Mouse (Mus musculus): Measurements from ENCODE around the gene Tpcn2. TPM values are rescaled to one million over a fixed set of nuclear protein-coding genes. Genes with fewer than 3 reads are reported as not detected.

Tpcn2 gene
- total RNA-seq, 2 experiments from 2014 or later: 1.7 to 1.9 TPM

- intact Hi-C loops (cut with DNase I): no loop called here
- no peak for DNase-seq
Measured at GRCm38 (mm10) chr7:145176750-145177589, 106.8 kb downstream of the Tpcn2 start.

DNA sequence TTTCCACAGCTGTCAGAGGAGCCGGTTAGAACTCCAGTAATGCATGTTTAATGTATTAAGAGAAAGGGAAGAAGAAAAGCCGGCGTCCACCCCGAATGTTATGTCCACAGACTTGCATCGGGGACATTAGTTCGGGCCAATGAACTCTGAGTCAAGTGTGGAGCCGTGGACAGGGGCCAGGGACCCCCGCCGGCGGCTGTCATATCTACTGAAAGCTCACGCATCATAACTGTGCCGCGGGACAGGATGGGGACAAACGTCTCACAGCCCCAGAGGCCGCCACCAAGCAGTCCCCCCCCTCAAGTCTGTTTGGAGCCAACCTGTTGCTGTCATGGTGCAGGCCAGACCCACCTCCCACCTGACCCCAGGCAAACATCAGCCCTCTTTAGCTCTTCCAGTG, 110.2 kb downstream of the Tpcn2 start:
- intact Hi-C loops (cut with DNase I): no loop called here
- DNase-seq: no peak

- DNase-seq: no peak
- intact Hi-C loops (cut with DNase I): no loop called here
Measured at GRCm38 (mm10) chr7:145173116-145173515, 110.7 kb downstream of the Tpcn2 start.

DNA sequence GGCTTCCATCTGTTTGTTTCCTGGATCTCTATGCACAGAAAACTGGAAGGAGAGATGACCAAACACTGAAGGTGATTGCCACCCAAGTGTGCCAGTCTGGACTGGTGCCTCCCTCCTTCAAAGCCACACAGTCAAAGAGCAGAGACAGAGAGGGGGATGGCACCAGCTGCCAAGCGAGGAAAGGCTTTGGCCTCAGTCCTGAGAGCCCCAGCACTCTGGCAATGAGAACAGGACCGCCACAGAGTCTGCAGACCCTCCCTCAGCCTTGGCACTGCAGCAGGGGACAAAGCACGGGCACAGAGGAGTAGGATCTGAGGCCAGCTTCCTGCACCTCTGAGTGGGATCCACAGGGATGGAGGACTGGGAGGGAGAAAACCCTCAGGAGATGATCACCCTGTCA, 114.1 kb downstream of the Tpcn2 start:
- DNase-seq: no peak
- intact Hi-C loops (cut with DNase I): no loop called here

- intact Hi-C loops (cut with DNase I): no loop called here
- no peak for DNase-seq
Measured at GRCm38 (mm10) chr7:145159283-145160240, 124.2 kb downstream of the Tpcn2 start.

DNA sequence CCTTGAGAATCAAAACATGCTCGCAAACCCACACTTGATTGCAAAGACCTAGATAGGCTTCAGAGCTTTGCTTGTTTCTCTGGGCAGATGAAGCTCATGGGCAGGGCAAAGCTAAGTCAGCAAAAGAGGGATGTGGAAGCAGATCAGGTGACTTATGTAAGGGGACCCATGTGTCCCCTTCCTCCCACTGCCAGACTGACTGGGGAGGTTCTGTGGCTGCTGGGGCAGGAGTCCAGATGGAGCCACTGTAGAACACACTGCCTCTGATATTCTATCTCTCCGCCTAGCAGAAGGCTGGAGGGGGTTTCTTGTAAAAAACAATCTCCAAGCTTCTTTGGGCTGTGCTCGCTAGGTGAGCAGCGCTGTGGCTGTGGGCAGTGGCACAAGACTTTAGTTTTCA, 128.1 kb downstream of the Tpcn2 start:
- intact Hi-C loops (cut with DNase I): no loop called here
- DNase-seq: no peak

GRCm38 (mm10) chr7:145154066-145154465, 129.7 kb downstream of the Tpcn2 start:
- no peak for DNase-seq

DNA sequence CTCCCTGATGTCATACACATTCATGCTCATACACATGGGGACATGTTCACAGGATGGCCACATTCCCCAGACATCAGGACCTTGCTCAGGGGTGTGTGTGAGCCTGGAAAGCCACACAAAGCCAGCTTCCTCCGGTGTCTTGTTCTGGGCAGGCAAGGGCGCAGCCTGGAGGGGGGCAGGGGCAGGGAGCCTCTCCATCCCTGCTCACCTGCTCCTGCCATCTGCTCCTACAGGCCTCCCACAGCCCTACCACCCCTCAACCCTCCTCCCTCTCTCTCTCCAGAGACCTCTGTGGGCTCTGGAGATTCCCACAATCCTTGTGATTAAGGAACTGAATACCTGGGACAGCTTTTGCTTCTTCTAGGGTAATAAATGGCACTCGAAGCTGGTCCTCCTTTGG, 132.0 kb downstream of the Tpcn2 start:
- DNase-seq: no peak
- intact Hi-C loops (cut with DNase I): no loop called here

More at GRCm38 (mm10) chr7:145154066-145154465, 129.7 kb downstream of the Tpcn2 start:
- intact Hi-C loops (cut with DNase I): no loop called here

GRCm38 (mm10) chr7:145148902-145149301, 134.9 kb downstream of the Tpcn2 start:
- intact Hi-C loops (cut with DNase I): no loop called here
- DNase-seq: no peak

- no peak for DNase-seq
- intact Hi-C loops (cut with DNase I): no loop called here
Measured at GRCm38 (mm10) chr7:145147973-145148698, 135.7 kb downstream of the Tpcn2 start.

DNA sequence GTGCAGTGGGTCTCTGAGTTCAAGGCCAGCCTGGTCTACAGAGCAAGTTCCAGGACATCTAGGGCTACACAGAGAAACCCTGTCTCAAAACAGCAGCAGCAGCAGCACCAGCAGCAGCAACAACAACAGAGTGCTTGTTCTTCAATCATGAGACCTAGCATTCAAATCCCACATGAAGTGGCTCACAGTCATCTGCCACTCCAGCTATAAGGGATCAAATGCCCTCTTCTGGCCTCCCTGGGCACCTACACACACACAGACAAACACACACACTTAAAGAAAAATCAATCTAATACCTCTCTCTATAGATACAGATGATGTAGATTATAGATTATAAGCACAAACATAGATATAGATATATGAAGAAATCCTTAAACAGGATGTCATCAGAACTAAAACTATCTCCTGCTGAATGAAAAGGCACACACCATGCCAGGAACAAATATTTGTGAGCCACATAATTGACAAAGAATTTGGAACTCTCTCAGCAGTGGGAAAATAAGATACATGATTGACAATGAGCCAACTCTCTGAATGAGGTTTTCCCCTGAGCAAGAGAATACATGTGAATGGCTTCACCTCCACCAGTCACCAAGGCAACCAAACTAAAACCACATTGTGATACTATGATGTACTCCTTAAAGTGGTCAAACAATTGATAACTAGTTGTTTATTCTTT, 137.4 kb downstream of the Tpcn2 start:
- DNase-seq: no peak
- intact Hi-C loops (cut with DNase I): no loop called here

- intact Hi-C loops (cut with DNase I): no loop called here
- DNase-seq: no peak
Measured at GRCm38 (mm10) chr7:145143502-145144070, 140.2 kb downstream of the Tpcn2 start.

DNA sequence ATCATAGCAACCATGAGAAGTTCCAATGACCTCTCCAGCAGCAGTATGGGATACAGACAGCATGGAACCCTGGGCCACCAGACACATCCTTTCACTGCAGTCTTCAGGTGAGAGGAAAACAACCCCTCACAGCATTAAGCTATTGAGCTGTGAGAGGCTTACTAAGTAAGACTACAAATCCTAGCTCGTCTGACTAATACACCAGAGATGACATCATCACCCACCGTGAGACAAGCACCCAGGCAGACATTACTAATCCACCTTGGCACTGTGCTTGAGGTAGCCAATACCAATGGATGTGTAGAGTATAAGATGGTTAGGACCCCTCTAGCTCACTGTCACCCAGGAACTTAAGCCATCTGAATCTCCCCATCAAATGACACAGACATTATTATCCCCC, 143.2 kb downstream of the Tpcn2 start:
- no peak for DNase-seq
- intact Hi-C loops (cut with DNase I): no loop called here

GRCm38 (mm10) chr7:145139576-145139975, 144.2 kb downstream of the Tpcn2 start:
- DNase-seq: no peak
- intact Hi-C loops (cut with DNase I): no loop called here

- no peak for DNase-seq
- intact Hi-C loops (cut with DNase I): no loop called here
Measured at GRCm38 (mm10) chr7:145139100-145139499, 144.7 kb downstream of the Tpcn2 start.

DNA sequence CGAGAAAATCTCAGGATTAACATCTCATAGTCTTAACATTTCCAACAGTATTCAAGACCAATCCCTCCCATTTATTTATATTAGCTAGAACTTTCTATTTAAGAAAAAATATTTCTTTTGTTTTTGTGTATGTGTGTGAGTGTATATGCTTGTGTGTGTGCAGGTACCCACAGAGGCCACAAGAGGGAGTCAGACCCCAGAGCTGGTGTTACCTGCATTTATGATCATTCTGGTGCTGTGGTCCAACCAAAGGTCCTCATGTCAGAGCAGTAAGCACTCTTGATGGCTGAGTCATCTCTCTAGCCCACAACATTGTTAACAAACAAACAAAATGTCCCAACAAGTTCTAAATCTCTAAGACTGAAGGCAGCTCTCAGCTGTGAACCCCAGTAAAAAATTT, 145.9 kb downstream of the Tpcn2 start:
- DNase-seq: no peak
- intact Hi-C loops (cut with DNase I): no loop called here

GRCm38 (mm10) chr7:145136831-145137230, 147.0 kb downstream of the Tpcn2 start:
- intact Hi-C loops (cut with DNase I): no loop called here
- DNase-seq: no peak
